Mouse (Mus musculus): Measurements from ENCODE around the gene Lrrc59.
A peak's percentile ranks its signal among the peaks of the same experiment; 100 is the strongest.

Gene Lrrc59

GRCm38 (mm10) chr11:94629199-94629883 lies at the start of gene Lrrc59:
Lrrc59 (plus strand) TSS chr11:94629767.
- DNase-seq = peak; percentile 97

DNA sequence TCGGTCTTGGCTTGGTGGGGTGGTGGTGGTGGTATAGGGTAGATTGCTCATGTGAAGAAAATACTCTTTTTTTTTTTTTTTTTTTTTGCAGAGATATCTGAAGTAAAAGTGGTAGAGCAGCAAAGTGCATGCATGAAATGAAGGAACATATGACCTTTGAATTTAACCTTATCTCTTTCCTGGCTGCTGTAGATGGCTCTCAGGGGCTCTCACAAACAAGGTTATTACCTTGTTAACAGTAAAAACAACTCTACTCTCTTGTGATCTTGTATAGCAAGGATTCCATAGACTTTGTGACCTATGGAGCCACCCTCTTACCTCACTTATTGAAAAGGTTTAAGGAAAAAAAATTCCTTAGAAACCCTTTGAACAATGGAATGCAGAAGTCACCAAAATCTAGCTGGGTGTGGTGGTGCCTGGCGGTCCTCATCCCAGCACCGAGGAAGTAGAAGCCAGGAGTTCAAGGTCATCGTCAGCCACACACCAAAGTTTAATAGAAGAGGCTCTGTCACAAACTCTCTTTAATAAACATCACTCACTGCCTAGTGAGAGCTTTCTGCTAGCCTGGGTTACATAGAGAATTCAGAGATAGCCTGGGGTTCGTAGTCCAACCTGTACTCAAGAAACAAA lies 49.3 kb upstream of the Lrrc59 start:
- no peak for DNase-seq

DNA sequence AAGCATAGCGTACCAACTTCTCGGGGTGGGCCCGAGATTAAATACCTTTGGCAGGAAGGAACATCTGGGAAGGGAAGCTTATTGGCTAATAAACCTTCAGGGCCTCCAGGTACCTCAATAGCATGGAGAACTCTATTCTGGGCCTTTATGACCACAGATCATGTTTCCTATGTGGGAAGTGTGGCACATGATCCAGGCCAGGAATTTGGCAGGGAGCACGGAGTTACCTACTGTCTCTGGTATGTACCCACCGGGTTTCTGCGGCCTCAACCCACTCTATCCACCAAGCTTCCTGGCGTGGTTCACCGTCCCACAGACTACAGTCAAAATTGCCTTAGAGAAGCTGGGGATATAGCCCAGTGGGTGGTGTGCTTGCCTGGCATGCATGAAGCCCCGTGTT lies 44.5 kb upstream of the Lrrc59 start:
- no peak for DNase-seq

- DNase-seq = no peak
Observed at GRCm38 (mm10) chr11:94587511-94587910, 42.1 kb upstream of the Lrrc59 start.

DNA sequence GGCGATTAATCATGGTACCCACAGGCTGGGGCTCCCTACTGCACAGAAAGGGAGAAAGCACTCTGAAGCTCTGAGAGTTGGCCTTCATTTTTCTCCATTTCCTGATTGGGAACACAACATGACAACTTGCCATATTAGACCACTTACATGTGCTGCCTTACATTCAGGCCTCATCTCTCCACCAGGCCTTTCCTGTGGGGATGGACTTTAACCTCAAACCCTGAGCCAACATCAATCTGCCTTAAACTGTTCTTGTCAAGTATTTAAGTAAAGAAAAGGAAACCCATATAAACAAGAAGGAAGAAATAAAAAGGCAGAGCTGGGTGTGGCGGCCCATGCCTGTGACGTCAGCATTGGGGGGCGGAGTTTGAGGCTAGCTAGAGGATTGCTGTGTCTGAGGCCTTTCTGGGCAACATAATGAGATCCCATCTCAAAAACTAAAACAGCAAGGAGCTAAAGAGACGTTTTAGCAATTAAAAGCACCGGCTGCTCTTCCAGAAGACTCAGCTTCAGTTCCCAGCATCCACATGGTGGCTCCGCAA lies 33.2 kb upstream of the Lrrc59 start:
- peak; percentile 68 to 74 for DNase-seq

DNA sequence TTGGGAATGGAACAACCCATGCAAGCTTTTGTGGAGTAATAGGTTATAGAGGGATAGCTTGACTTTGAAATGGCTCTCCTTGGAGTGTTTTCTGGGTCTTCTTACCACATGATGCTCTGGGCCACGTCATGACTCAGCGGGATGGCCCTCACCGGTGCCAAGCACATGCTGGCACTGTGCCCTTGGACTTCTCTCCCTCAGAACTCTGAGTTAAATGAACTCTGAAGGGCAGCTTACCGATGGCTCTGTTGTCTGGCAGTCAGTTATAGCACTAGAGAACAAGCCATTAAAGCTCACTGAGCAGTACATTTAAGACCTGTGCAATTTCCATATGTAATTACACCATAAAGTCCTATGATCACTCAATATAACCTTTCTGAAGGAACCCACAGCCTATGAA lies 32.2 kb upstream of the Lrrc59 start:
- peak; percentile 41 to 66 for DNase-seq

- DNase-seq = peak in 1 of 2 experiments; percentile 37
Observed at GRCm38 (mm10) chr11:94598437-94599120, 31.0 kb upstream of the Lrrc59 start.

GRCm38 (mm10) chr11:94600447-94600846 lies 29.1 kb upstream of the Lrrc59 start:
- no peak for DNase-seq

DNA sequence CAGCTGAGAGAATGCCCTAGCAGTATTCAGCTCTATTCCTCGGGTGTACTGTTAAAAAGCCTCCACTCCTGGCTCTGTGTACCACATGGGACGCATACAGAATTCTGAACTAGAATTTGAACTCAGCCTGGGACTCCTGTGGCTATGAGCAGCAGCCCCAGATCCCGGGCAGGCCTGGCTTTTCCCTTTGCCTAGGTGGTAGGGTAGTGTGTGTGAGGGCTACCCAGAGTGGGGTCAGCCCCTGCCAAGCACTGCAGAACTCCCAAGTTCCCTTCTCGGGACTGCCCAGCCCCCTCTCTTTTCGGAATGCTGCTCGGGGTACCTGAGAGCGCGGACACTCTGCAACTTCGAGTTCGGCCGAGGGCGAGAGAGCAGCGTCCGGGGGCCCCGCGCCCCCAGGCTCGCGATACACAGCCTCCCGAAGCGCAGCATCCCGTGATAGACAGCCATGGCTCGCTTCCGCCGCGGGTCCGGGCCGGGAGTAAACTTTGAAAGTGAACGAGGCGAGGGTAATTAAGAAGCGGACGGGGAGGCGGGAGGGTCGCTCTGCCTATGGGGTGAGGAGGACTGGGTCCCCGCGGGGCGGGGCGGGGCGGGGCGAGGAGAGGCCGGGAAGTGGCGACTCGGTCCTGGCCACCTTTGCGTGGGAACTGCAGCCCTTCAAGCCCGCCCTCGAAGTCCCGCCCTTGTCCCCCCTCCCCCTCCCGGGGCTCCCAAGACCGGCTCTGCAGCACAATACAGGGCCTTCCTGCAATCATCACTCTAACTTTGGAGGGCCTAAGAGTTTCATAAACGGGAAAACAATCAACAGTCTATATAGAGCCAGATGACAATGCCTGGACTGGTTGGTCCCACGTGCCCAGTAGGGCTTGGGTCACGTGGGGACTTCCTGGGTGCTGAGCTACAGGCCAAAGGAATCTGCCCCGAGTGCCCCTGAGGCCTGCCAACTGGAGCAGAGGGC lies 28.0 kb upstream of the Lrrc59 start, which contains the start of gene Acsf2:
Gene Acsf2 (minus strand): TSS at position 551 of the 961 bp plus-strand sequence.
- DNase-seq = peak; percentile 92 to 95

GRCm38 (mm10) chr11:94602356-94602955 lies 27.1 kb upstream of the Lrrc59 start:
- no peak for DNase-seq

GRCm38 (mm10) chr11:94610744-94611740 lies 18.5 kb upstream of the Lrrc59 start:
- peak; percentile 31 to 50 for DNase-seq

GRCm38 (mm10) chr11:94614603-94615002 lies 15.0 kb upstream of the Lrrc59 start:
- no peak for DNase-seq

DNA sequence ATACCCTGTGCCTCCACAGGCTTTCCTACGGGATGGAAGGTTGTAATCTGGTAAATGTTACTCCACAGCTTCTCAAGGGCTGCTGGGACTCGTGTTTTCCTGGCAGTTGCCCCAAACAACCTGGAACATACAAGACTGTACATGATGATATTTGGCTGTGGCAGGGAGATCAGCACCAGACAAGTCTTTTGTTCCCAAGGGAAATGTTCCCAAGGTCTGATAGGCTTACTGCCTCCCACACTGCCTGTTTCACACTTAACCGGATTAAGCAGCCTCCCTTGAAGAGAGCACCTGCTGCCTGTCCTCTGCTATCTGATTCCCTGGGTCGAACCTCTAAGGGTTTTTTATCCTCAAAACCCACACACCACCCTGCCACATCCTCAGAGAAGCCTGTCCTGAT lies 14.1 kb upstream of the Lrrc59 start:
- DNase-seq = no peak

GRCm38 (mm10) chr11:94617646-94618045 lies 11.9 kb upstream of the Lrrc59 start:
- DNase-seq = no peak

DNA sequence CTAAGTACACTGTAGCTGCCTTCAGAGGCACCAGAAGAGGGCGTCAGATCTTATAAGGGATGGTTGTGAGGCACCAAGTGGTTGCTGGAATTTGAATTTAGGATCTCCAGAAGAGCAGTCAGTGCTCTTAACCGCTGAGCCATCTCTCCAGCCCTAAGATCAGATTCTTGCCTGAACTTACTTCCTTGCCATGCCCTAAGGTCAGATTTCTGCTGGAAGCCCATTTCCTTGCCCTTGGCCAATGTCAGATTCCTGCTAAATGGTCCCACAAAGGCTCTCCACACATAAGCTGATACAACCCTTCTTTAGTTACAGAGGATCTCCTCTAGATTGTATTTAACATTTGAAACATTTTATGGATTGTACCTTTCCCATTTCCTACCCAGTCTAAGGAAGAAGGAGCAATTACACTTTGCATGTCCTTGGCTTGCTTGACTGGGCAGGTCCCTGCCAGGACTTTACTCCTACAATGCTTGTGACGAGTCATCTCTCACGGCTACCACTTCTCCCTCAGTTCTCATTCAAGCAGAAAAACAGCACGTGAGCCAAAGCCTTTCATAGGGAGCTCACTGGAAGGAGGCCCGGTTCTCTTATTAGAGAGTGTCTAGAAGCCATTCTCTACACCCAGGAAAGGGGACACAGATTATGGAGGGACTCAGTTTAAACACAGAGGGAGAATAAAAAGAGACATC lies 8.7 kb upstream of the Lrrc59 start:
- no peak for DNase-seq

GRCm38 (mm10) chr11:94621458-94621852 lies 8.1 kb upstream of the Lrrc59 start:
- DNase-seq = no peak

- no peak for DNase-seq
Observed at GRCm38 (mm10) chr11:94622162-94622561, 7.4 kb upstream of the Lrrc59 start.

GRCm38 (mm10) chr11:94629884-94630198 lies 274 bp downstream of the Lrrc59 start:
- DNase-seq = no peak

DNA sequence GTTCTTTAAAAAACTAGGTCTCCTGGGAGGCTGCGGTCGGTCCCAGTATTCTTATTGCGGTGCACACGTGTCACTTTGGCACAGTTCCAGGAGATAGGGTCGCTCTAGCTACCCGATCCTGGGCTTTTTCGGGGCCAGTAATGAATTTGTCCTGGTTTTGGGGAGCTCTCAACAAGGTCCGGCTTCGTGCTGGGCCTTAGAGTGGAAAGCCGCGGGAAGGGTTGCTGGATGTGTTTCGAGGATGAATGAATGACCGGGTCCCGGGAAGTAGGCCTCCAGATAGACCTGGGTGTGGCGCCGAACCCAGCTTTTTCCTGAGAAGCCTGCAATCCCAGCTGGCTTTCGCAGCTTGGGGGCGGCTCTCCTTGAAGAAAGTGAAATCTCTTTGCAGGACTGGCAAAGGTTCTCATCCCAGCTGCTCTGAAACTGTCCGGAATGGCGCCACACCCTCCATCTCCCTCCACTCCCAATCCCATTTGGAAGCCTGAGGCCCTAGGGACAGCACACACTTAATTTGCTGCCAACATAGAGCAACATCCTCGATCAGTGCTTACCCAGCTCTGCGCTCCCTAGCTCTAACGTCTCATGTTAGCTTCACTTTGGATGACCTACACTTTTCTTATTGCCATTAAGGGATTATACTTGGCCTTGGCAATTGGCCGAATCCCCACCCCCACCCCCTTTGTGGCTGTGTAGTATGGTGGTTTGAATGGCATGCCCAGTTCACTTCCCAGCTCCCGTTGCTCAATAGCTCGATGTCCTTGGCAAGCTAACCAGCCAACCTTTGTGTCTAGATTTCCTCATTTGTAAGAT lies 838 bp downstream of the Lrrc59 start:
- DNase-seq = peak; percentile 47 to 63

Data from kidney, postnatal 4 days (tissue).